Mouse (Mus musculus) bone marrow macrophage, adult 2 months (primary cell): ENCODE data around the gene Slc16a12.

Experiments
- CTCF ChIP-seq: IDR thresholded peaks from 2 replicates; pipeline ENCODE4 v1.5.1; 2012; ENCODE audit warnings: low read depth, mild to moderate bottlenecking, low read length, moderate library complexity
- POLR2A ChIP-seq: IDR thresholded peaks from 2 replicates; pipeline ENCODE4 v1.6.1; 2012; ENCODE audit warnings: mild to moderate bottlenecking, low read depth, low read length, borderline replicate concordance

DNA sequence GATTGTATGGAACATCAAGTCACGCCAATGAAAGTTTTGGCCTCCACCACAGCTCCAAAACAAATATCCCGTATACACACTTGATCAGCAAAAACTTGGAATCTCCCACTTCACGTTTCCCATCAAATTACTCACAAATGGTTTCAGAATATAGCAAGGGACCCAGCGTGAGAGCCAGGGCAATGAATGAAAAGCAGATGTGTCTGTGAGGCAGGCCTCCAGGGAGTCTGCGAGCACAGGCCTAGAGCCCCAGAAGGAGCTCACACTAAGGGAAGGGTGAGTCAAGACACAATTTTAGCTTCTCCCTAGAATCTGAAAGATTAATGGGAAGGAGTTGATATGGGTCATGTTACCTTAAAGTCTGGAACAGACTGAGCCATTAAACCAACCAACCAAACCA is 15.7 kb downstream of the Slc16a12 start:
- no peak for TF ChIP-seq CTCF
- no peak for TF ChIP-seq POLR2A
